Mouse (Mus musculus): ENCODE data around the gene Kif13a. TPM values are rescaled to one million over a fixed set of nuclear protein-coding genes. Genes with fewer than 3 reads are reported as not detected.

Kif13a gene
- polyA plus RNA-seq, 1 experiment from 2014 or later: 6.3 TPM

- no peak for DNase-seq (ENCODE audit: low spot score)
These were observed 8.1 kb downstream of the Kif13a start for GRCm38 (mm10) chr13:46921559-46921958.

GRCm38 (mm10) chr13:46919797-46920196 is 9.9 kb downstream of the Kif13a start:
- no peak for DNase-seq (ENCODE audit: low spot score)

DNA sequence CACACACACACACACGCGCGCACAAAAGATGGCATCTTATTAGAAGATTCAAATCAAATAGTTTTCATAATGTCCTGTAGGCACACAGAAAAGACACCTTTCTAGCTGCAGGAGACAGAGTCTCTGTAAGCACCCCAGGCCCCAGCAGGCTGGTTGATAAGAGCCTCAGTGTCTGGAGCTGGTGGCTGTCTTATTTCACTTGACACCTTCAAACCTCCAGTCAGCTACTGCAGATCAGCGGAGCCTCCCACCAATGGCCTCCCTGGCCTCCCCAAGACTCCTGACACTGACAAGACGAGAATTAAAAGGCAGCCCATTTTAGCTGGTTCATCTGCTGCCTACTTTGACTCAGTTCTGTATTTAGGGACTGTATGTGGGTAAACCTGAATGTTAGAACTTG is 11.2 kb downstream of the Kif13a start:
- DNase-seq (ENCODE audit: low spot score): no peak

DNA sequence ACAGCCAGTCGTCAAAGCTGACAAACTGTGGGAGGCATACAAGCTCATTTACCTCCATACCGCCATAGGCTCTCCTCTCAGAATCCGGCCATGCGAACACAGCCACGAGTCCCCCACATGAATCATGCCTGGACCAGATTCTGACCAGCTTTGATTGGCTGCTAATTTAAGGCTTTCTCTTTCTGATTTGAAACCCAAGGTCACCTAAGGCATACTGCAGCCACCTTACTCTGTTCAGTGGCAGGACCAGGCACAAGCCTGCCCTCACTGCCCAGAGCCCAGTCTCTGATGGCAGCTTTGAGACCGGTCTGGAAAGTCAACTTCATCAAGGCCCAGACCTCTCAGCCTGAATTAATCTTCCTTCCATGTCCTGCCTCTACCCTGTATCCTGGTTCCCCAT is 17.7 kb downstream of the Kif13a start:
- no peak for DNase-seq (ENCODE audit: low spot score)

- DNase-seq (ENCODE audit: low spot score): no peak
These were observed 18.6 kb downstream of the Kif13a start for GRCm38 (mm10) chr13:46911018-46911419.

GRCm38 (mm10) chr13:46909946-46910345 is 19.7 kb downstream of the Kif13a start:
- no peak for DNase-seq (ENCODE audit: low spot score)

GRCm38 (mm10) chr13:46909005-46909565 is 20.6 kb downstream of the Kif13a start:
- no peak for DNase-seq (ENCODE audit: low spot score)

- DNase-seq (ENCODE audit: low spot score): no peak
These were observed 21.3 kb downstream of the Kif13a start for GRCm38 (mm10) chr13:46908387-46908786.

GRCm38 (mm10) chr13:46907861-46908260 is 21.8 kb downstream of the Kif13a start:
- no peak for DNase-seq (ENCODE audit: low spot score)

DNA sequence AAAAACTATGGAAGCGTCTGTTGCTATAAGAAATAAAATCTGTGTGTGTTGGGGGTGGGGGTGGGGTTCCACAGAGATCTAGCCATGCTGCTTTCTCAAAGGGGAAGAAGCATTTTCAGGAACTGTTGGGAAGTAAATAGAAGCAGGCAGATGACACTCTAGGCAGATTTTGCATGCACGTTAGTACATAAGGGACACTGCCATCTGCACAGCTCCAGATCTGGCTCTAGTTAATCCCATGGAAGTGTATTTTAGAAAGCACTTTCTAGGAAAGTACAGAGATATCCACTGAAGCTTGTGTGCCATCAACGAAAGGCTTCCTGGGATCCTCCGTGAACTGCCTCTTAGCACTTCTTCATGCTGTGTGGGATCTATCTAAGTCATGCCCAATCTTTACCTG is 22.6 kb downstream of the Kif13a start:
- no peak for DNase-seq (ENCODE audit: low spot score)

DNA sequence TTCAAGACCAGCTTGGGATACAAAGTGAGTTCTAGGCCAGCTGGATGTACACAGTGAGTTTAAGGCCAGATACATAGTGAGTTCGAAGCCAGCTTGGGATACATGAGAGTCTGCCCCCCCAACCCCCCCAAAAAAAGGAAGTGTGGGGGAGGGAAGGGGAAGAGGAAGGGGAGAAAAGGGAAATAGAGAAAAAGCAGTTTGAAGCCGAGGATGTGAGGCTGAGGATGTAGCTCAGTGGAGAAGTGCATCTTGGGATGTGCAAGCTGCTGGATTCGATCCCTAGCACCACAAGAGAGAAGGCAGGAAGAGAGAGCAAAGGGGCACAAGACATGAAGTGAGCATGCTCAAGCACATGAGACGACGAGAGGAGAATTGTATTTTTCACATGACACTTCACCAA is 23.7 kb downstream of the Kif13a start:
- no peak for DNase-seq (ENCODE audit: low spot score)

- no peak for DNase-seq (ENCODE audit: low spot score)
These were observed 24.6 kb downstream of the Kif13a start for GRCm38 (mm10) chr13:46904982-46905621.

- no peak for DNase-seq (ENCODE audit: low spot score)
These were observed 27.0 kb downstream of the Kif13a start for GRCm38 (mm10) chr13:46902568-46903255.

DNA sequence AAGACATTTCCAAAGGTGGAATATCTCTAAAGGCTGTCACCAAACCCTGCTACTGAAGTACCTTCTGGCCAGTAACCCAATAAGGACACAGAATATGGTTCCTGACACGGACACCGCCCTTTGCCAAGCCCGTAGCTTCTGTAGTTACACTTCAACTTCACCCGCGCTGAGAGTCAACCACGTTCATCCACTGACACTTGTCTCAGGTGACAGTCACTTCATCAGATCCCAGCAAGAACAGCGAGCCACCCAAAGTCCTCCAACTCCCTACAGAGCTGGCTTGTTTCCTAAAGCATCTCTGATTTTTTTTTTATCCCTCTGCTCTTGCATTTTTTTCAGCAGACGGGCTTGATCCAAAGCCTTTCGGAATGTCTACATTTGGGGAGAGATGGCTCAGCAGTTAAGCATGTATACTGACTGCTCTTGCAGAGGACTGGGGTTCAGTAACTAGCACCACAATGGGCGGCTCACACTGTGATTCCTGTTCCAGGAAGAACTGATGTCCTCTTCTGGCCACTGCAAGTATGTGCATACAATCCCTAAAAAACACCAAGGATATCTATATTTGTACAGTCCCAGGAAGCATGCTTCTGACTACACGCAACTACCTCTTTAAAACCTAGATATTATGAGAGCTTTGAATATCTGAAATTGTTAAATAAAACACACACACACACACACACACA is 28.7 kb downstream of the Kif13a start:
- DNase-seq (ENCODE audit: low spot score): no peak

- no peak for DNase-seq (ENCODE audit: low spot score)
These were observed 30.8 kb downstream of the Kif13a start for GRCm38 (mm10) chr13:46898837-46899236.

DNA sequence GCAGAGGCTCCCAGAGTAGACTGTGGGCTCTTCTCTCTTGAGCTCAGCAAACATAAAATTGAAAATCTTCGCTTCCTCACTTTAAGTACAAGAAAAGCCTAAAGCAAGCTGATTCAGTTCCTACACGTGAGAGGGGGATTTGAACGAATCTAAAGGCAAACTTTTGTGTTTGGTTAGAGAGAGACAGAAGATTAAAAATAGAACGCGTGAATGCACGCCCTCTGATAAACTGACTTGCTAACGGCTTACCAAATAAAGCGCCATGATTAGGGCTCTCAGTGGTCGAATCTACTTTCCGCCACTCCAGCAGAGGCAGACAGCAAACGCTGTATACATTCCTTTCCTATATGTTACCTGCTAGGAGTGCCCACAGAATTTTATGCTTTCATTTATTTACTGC is 31.3 kb downstream of the Kif13a start:
- DNase-seq (ENCODE audit: low spot score): no peak

DNA sequence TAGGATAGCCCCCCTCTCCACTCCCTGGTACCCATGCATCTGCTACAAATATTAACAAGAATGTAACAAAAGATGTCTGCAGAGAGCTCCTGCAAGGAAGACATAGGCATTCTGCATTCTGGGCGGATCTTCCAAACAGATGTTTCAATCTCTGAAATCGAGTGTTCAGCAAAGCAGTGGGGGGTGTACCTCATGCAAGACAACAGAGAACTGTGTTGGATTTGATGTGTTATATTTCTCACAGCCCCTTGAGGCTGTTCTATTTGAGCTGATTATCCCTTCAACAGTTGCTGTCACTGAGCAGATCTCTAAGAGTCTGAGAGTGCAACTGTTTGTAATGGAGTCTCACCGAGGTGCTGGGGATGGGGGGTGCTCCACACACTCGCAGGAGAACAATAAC is 37.3 kb downstream of the Kif13a start:
- no peak for DNase-seq (ENCODE audit: low spot score)

DNA sequence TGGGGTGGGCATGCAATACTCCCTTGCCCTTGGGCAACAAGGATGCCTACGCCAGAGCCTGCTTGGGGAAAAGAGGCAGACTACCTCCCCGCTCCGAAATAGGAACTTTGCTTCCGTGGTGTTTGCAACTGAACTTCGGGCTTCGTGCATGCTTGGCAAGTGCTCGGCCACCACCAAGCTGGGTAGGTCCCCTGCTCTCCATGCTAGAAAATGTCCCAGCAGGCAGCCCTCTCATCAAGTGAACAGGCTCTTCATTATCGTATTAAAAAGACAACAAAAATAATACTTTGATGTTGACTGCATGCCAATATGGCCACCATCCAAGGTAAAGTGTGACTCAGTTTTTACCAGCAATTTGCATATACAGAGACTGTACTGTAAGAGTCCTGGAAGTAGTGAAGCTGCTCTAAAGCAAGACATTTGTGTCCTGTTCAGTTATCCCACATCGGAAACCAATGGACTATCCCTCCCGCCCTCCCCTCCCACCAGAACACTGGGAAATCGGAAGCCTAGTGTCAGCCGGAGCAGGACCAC is 41.5 kb downstream of the Kif13a start:
- DNase-seq (ENCODE audit: low spot score): no peak

DNA sequence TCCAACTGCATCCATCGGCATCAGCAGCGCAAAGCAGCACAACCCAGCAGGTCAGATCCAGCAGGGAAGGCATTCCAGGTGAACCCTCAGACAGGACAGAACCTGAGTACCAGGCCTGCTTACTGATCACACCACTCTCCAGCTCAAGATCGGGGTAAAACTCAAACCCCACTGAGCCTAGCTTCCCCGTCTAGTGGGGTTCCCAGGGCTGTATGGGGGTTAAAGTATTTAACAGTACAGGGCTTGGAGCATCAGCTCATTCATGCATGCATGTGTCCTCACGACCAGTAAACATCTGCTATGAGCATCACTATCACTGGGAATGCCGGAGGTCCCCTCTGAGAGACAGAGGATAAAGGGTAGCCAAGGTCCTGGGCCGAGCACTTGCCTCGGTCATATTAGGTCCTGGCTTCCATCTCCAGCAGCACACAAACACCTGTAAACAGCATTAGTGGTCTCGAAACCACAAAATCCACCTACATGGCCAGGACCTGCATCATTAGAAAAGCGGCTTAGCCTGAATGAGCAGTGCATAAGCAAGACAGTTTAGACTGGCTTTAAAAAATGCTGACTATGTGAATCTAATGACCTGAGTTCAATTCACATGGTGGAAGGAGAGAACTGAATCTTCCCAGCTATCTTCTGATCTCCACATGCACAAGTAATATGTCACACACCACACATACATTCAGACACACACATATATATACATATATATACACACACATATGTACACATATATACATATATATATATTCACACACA is 43.0 kb downstream of the Kif13a start:
- DNase-seq (ENCODE audit: low spot score): no peak

GRCm38 (mm10) chr13:46885759-46886060 is 44.0 kb downstream of the Kif13a start:
- no peak for DNase-seq (ENCODE audit: low spot score)
